31 mouse cellular contexts compared by ENCODE assay signal in the genomic region with DNA sequence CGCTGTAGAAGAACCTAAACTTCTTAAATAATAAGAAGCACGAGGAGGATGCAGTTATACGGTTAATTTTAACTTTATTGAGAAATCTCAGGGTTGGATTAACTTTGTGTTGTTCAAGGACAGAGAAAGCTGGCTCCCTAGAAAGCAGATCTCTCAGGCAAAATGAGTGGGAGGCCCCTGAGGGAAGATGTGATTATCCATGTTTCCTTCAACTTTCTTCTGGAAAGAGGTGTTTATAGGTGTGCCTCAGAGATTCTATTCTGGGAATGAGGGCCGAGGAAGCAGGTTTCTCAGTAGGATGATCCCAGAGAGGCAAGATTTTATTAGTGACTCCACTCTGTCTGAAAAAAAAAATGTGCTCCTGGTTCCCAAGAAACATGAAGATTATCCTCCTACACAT.
"Had no signal": no experiment of that assay in that cellular context is flagged by ENCODE, and none has a peak within 500 bp of the region (broad histone marks: within the 10 kb centered on the region; RNA-seq: fewer than 3 reads in every experiment).

No protein-coding gene starts in this region.

- ATAC-seq: liver, embryonic 12.5 days; liver, postnatal 0 days; lung, postnatal 0 days; midbrain, embryonic 13.5 days; midbrain, embryonic 15.5 days; midbrain, embryonic 16.5 days had no signal

- H3K9me3 ChIP-seq: limb, embryonic 10.5 days; limb, embryonic 12.5 days; limb, embryonic 13.5 days; limb, embryonic 15.5 days; liver, embryonic 12.5 days; liver, embryonic 13.5 days; liver, embryonic 15.5 days; lung, embryonic 15.5 days; megakaryocyte, embryonic 14.5 days; midbrain, embryonic 10.5 days; midbrain, embryonic 12.5 days; midbrain, embryonic 13.5 days; midbrain, embryonic 15.5 days; neural tube, embryonic 12.5 days had no signal

- H3K9ac ChIP-seq: limb, embryonic 12.5 days; limb, embryonic 13.5 days; limb, embryonic 15.5 days; liver, embryonic 12.5 days; liver, embryonic 13.5 days; liver, embryonic 14.5 days; liver, embryonic 15.5 days; liver, postnatal 0 days; lung, embryonic 14.5 days; lung, embryonic 15.5 days; midbrain, embryonic 12.5 days; midbrain, embryonic 13.5 days; midbrain, embryonic 15.5 days; neural tube, embryonic 12.5 days had no signal

- H3K27me3 ChIP-seq: limb, embryonic 12.5 days; limb, embryonic 13.5 days; limb, embryonic 15.5 days; liver, embryonic 12.5 days; liver, embryonic 13.5 days; liver, embryonic 15.5 days; lung, embryonic 15.5 days; megakaryocyte, embryonic 14.5 days; midbrain, embryonic 12.5 days; midbrain, embryonic 13.5 days; midbrain, embryonic 15.5 days; neural tube, embryonic 12.5 days had no signal

- H3K4me2 ChIP-seq: limb, embryonic 12.5 days; limb, embryonic 13.5 days; limb, embryonic 15.5 days; liver, embryonic 12.5 days; liver, embryonic 13.5 days; liver, embryonic 15.5 days; lung, embryonic 14.5 days; lung, embryonic 15.5 days; midbrain, embryonic 11.5 days; midbrain, embryonic 12.5 days; midbrain, embryonic 13.5 days; midbrain, embryonic 15.5 days; neural tube, embryonic 12.5 days had no signal

- DNase-seq: left cerebral cortex, postnatal 4 days; liver; liver, embryonic 13.5 days; liver, postnatal 0 days; lung, adult 18-20 months; lung, adult 2 months; lung, embryonic 14.5 days; lung, postnatal 10 days; lung, postnatal 14 days; lung, postnatal 36 days; lung, postnatal 4 days; midbrain, embryonic 14.5 days had no signal

- H3K4me3 ChIP-seq: limb, embryonic 10.5 days; limb, embryonic 12.5 days; limb, embryonic 13.5 days; limb, embryonic 15.5 days; liver, embryonic 12.5 days; liver, embryonic 13.5 days; liver, embryonic 15.5 days; lung, embryonic 15.5 days; megakaryocyte, embryonic 14.5 days; midbrain, embryonic 10.5 days; midbrain, embryonic 12.5 days; midbrain, embryonic 13.5 days; midbrain, embryonic 15.5 days; myocyte; neural tube, embryonic 12.5 days had no signal

- H3K27ac ChIP-seq: limb, embryonic 10.5 days; limb, embryonic 12.5 days; limb, embryonic 13.5 days; limb, embryonic 15.5 days; liver, embryonic 12.5 days; liver, embryonic 13.5 days; liver, embryonic 14.5 days; liver, embryonic 15.5 days; lung, embryonic 15.5 days; macrophage; midbrain, embryonic 10.5 days; midbrain, embryonic 12.5 days; midbrain, embryonic 13.5 days; midbrain, embryonic 15.5 days; neural tube, embryonic 12.5 days had no signal

- H3K4me1 ChIP-seq: liver, embryonic 12.5 days; liver, embryonic 13.5 days; liver, embryonic 15.5 days; midbrain, embryonic 10.5 days; midbrain, embryonic 13.5 days; midbrain, embryonic 15.5 days; neural tube, embryonic 12.5 days had no signal

- H3K36me3 ChIP-seq: limb, embryonic 10.5 days; limb, embryonic 12.5 days; limb, embryonic 13.5 days; limb, embryonic 15.5 days; liver, embryonic 12.5 days; liver, embryonic 13.5 days; liver, embryonic 15.5 days; lung, embryonic 15.5 days; midbrain, embryonic 10.5 days; midbrain, embryonic 12.5 days; midbrain, embryonic 13.5 days; midbrain, embryonic 15.5 days; neural tube, embryonic 12.5 days had no signal
